Mouse (Mus musculus) left cerebral cortex, postnatal 10 days (tissue): Measurements from ENCODE around the gene Ambn. TPM values are rescaled to one million over a fixed set of nuclear protein-coding genes. Genes with fewer than 3 reads are reported as not detected.
"Not testable (repeated sequence)": the region's sequence is repeated elsewhere in the genome, so short reads cannot be mapped to it uniquely, and the experiment has no call there.

Source experiments
- DNase-seq, 2 experiments: peaks; one replicate each; pipeline ENCODE4 v3.0.0; 2021 to 2022; ENCODE audit warnings: low spot score in 2 of 2, mixed read lengths in 1 of 2; ENCODE audit errors: extremely low spot score in 1 of 2
- intact Hi-C: fragments of 180-260 bp; cut with DNase I; formaldehyde crosslinking; loops from one replicate; pipeline ENCODE4 v1.15.1; 2025
- total RNA-seq, 2 experiments: library from RNA; stranded (reverse); gene quantifications; 2 replicates each; pipeline ENCODE4 v1.2.3; 2021

Ambn gene
- not detected for total RNA-seq

DNA sequence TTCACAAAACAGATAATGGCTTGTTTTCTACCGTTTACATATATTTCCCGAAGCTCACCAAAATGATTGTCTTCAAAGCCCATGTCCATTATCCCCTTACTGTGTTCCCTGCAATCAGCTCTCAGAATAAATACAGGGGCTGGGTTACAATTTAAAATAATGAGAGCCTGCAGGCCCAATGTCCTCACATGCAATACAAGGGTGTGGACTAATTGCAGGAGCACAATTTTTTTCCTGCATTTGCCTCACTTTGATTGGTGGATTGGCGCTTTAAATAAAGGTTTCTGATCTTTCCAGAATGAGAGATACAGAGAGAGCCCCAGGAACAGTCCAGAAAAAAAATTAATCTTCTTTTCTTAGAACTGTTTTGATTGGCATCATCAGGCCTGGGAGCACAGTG, at the start of gene Ambn:
Gene Ambn, plus strand, starts transcription at position 301 of the 400 bp plus-strand sequence.
- intact Hi-C loops, result no loop called here
- no peak for DNase-seq

- intact Hi-C loops, result no loop called here
- no peak for DNase-seq
Measured at GRCm38 (mm10) chr5:88420319-88421065, 35.3 kb upstream of the Ambn start.

- DNase-seq, intact Hi-C loops: not testable (repeated sequence)
Measured at GRCm38 (mm10) chr5:88424892-88425291, 30.9 kb upstream of the Ambn start.

DNA sequence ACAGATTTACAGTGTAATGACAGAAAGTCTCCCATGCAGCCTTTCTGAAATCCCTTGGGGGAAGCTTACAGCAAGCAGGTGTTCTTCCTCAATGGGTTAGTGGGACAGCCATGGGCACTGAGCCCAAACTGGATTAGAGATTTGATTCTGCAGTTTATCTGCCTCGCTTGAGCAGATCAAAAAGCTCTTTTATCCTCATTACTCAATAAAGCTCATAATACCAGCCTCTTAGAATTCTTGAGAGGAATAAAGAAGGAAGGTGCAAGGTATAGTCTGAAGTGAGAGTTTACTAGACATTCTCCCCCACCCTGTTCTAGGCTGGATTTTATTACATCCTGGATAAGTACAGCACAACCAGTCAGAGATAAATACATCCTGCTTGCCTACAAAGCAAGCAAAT, 29.0 kb upstream of the Ambn start:
- intact Hi-C loops, result no loop called here
- DNase-seq, result no peak

- DNase-seq, result no peak
- intact Hi-C loops, result no loop called here
Measured at GRCm38 (mm10) chr5:88467471-88467870, 11.7 kb downstream of the Ambn start.

GRCm38 (mm10) chr5:88468807-88469704, 13.3 kb downstream of the Ambn start:
- intact Hi-C loops, result no loop called here

DNA sequence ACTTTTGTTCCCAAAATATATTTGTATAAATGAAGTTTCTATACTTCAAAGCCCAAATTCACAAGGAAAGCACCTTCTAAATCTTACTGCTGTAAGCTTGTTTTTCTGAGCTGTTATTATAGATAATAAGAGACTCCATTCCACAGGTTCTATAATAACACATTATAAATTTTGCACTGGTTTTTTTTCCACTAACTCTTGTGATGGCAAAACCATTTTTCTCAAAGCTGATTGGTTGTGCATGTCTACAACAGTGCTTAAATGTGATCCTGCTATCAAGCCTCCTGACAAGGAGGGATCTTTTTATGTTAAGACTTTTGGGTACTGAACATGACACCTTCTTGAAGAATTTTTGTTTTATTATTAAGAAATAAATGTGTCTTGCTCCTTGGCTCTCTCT, 31.9 kb downstream of the Ambn start, which contains the start of gene Enam:
Gene Enam, plus strand, starts transcription at position 301 of the 400 bp plus-strand sequence.
- DNase-seq, result no peak
- intact Hi-C loops, result no loop called here

More at GRCm38 (mm10) chr5:88468807-88469704, 13.3 kb downstream of the Ambn start:
- no peak for DNase-seq

DNA sequence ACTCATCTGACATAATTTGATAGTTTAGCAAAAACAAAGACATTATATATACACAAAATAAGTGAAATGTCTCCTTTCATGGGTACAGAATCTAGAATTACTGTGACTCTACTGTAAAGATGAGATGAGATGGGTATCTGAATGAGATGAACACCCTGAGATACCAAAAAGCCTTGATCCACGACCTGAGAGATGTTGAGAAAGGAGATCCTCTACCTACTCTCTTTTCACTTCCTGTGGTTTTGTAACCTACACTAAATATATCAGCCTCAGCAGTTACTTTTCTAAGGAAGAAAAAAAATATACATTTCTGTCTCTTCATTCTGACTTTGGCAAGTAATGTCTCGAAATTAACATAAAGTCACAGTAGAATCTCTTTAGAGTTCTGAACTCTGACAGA, 33.2 kb downstream of the Ambn start:
- intact Hi-C loops, result no loop called here

GRCm38 (mm10) chr5:88491111-88491510, 35.3 kb downstream of the Ambn start:
- intact Hi-C loops, result no loop called here
- no peak for DNase-seq

More for the DNA sequence above, 33.2 kb downstream of the Ambn start:
- DNase-seq, result no peak

DNA sequence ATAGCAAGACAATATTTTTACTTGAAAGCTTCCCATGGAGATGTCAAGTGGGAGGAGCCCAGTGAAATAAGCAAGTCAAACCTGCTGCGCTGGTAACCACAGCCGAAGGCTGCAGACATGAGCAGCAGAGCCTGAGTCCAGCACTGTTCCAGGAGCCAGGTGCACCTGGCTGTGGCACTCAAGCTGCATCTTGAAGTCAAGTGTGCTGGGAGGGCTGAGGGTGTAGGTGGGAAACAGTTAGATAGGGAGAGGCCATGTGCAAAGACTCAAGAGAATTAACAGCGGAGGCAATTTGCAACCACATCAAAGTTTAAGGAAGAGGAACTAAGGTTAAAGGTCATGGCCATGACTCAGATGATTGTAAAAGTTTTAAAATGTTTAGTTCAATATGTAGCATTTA, 44.0 kb downstream of the Ambn start:
- intact Hi-C loops, result no loop called here
- DNase-seq, result no peak

DNA sequence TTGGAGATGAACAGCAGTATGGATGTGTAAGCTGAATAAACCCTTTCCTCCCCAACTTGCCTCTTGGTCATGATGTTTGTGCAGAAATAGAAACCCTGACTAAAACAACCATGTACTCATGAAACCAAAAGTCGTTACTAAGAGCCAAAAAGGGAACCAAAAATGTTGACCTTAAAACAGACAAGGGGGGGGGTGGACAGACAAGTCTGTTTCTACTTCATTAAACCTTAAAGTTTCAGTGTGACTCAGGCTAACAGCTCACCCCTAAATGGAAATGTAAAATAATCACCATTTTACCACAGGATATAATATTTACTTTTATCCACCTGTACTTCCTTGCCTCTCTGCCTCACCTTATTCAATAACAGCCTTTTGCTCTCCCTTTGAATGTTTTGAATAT, 52.8 kb downstream of the Ambn start:
- no peak for DNase-seq
- intact Hi-C loops, result no loop called here

GRCm38 (mm10) chr5:88508990-88509389, 53.2 kb downstream of the Ambn start:
- intact Hi-C loops, result no loop called here
- no peak for DNase-seq

Other genes starting within 250 kb of the Ambn start
- not detected for gene Gm7714, start 187.1 kb upstream of the Ambn start, total RNA-seq
- not detected for gene Prol1, start 138.7 kb upstream of the Ambn start, total RNA-seq
- gene Amtn, start 79.9 kb upstream of the Ambn start, total RNA-seq, result not detected
- not detected for gene Enam, start 32.0 kb downstream of the Ambn start, total RNA-seq
- under 1 TPM; 0.39 to 0.49 TPM for gene Jchain, start 71.9 kb downstream of the Ambn start, total RNA-seq
- 10 to 100 TPM; 24.6 to 28.0 TPM for gene Utp3, start 98.5 kb downstream of the Ambn start, total RNA-seq
- 100 to 1,000 TPM; 217 to 229 TPM for gene Rufy3, start 109.0 kb downstream of the Ambn start, total RNA-seq
- gene Grsf1, start 220.2 kb downstream of the Ambn start, total RNA-seq, result 10 to 100 TPM; 79.8 to 84.1 TPM